Mouse (Mus musculus) lung, postnatal 0 days (tissue): ENCODE measurements at regions not wholly inside any gene's neighbourhood (a gene's known extent, or its start where the extent isn't known, plus 50 kb on each side); places are given as distances from the start of the nearest gene placed in this dataset.

ENCODE experiments used
- CTCF ChIP-seq: IDR thresholded peaks from 2 replicates; pipeline ENCODE4 v1.5.1; 2016; ENCODE audit warnings: antibody characterized with exemption, mild to moderate bottlenecking
- EP300 ChIP-seq: IDR thresholded peaks from 2 replicates; pipeline ENCODE4 v1.6.1; 2016; ENCODE audit warnings: antibody characterized with exemption, mild to moderate bottlenecking, control low read depth

DNA sequence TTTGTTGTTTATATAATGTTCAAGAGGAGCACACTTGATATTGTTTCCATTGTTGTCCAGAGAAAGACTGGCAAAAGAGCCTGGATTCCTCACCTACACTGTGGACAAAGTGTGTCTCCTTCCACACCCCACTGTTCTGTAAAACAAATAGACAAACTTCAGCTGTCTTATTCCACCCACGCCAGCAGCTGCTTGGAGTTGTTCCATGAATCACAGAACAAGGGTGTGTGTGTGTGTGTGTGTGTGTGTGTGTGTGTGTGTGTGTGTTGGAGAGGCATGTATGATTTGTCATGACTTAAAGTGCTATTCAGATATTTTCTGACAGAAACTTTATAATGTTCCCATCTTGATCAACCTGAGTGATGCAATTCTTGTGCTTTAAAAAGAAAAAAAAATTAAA, 114.1 kb upstream of the Rap2b start:
- TF ChIP-seq CTCF (no peak), EP300 (no peak)
